Mouse (Mus musculus) CH12.LX (cell line): ENCODE measurements at regions not wholly inside any gene's neighbourhood (a gene's known extent, or its start where the extent isn't known, plus 50 kb on each side); places are given as distances from the start of the nearest gene placed in this dataset.

ENCODE experiments used
- DNase-seq: peaks from one replicate; pipeline ENCODE4 v3.0.0-alpha.2; 2013; ENCODE audit errors: extremely low read depth
- H3K27ac ChIP-seq: 2 replicates; pipeline ENCODE4 v1.5.1; 2012; ENCODE audit warnings: low read depth, mild to moderate bottlenecking, control low read depth, moderate library complexity; ENCODE audit not compliant: insufficient read depth
- H3K27me3 ChIP-seq: replicated peaks from 2 replicates; pipeline ENCODE3; 2012; ENCODE audit warnings: inconsistent platforms
- H3K36me3 ChIP-seq, 2 experiments: replicated peaks in 1 of 2; 2 replicates each; pipeline versions ENCODE3 to v1.6.1; 2012; ENCODE audit warnings: inconsistent platforms in 1 of 2, low read length in 1 of 2, mild to moderate bottlenecking in 1 of 2, mixed read lengths in 1 of 2, moderate library complexity in 1 of 2; ENCODE audit not compliant: control insufficient read depth in 1 of 2, insufficient read depth in 1 of 2
- H3K4me1 ChIP-seq, 2 experiments: 2 replicates each; pipeline ENCODE4 v1.6.1; 2012; ENCODE audit warnings: inconsistent platforms in 1 of 2, moderate library complexity in 1 of 2; ENCODE audit not compliant: insufficient read depth in 2 of 2, control insufficient read depth in 1 of 2
- H3K4me2 ChIP-seq: 2 replicates; pipeline ENCODE4 v1.6.1; 2012; ENCODE audit warnings: low read depth, mild to moderate bottlenecking, control low read depth; ENCODE audit not compliant: poor library complexity, insufficient read depth, severe bottlenecking
- H3K4me3 ChIP-seq, 3 experiments: fragments of 150-350 bp in 1 of 3; sonication (generic) in 1 of 3; replicated peaks in 1 of 3; 2 replicates each; pipeline versions ENCODE3 to v1.5.1; 2011 to 2012; ENCODE audit warnings: low read depth in 2 of 3, low read length in 2 of 3, mild to moderate bottlenecking in 2 of 3, moderate library complexity in 2 of 3, control low read depth in 1 of 3, improper control_type of control experiment in 1 of 3, inconsistent platforms in 1 of 3, mixed read lengths in 1 of 3; ENCODE audit not compliant: poor library complexity in 1 of 3
- H3K79me2 ChIP-seq: replicated peaks from 2 replicates; pipeline ENCODE4 v1.6.1; 2012; ENCODE audit warnings: mild to moderate bottlenecking, moderate library complexity; ENCODE audit not compliant: control insufficient read depth, poor library complexity, insufficient read depth, severe bottlenecking; ENCODE audit errors: extremely low read depth
- H3K9ac ChIP-seq: 2 replicates; pipeline ENCODE4 v1.6.1; 2012; ENCODE audit warnings: low read depth, mild to moderate bottlenecking, control low read depth, moderate library complexity; ENCODE audit not compliant: insufficient read depth
- H3K9me3 ChIP-seq: replicated peaks from 2 replicates; pipeline ENCODE3; 2012; ENCODE audit warnings: low read length, inconsistent platforms, mixed read lengths
- BHLHE40 ChIP-seq: IDR thresholded peaks from 2 replicates; pipeline ENCODE4 v1.6.1; 2011; ENCODE audit warnings: mild to moderate bottlenecking, low read depth, low read length, improper control_type of control experiment
- CHD1 ChIP-seq: IDR thresholded peaks from 2 replicates; pipeline ENCODE4 v1.6.1; 2012; ENCODE audit warnings: low read depth, low read length, improper control_type of control experiment, inconsistent platforms
- EP300 ChIP-seq: IDR thresholded peaks from 2 replicates; pipeline ENCODE4 v1.6.1; 2011; ENCODE audit warnings: low read length, improper control_type of control experiment
- ETS1 ChIP-seq: conservative IDR thresholded peaks from 2 replicates; pipeline ENCODE4 v1.6.1; 2012; ENCODE audit warnings: low read depth, mild to moderate bottlenecking, inconsistent platforms, low read length, improper control_type of control experiment, moderate library complexity
- GABPA ChIP-seq: IDR thresholded peaks from 2 replicates; pipeline ENCODE4 v1.6.1; 2012; ENCODE audit warnings: low read depth, low read length, improper control_type of control experiment, inconsistent platforms; ENCODE audit not compliant: insufficient replicate concordance
- JUND ChIP-seq: conservative IDR thresholded peaks from 2 replicates; pipeline ENCODE4 v1.6.1; 2011; ENCODE audit warnings: low read depth, low read length, improper control_type of control experiment
- KAT2A ChIP-seq: IDR thresholded peaks from 2 replicates; pipeline ENCODE4 v1.6.1; 2012; ENCODE audit warnings: low read length, improper control_type of control experiment, inconsistent platforms; ENCODE audit not compliant: insufficient replicate concordance
- MAFK ChIP-seq: IDR thresholded peaks from 2 replicates; pipeline ENCODE4 v1.6.1; 2011; ENCODE audit warnings: low read length, improper control_type of control experiment; ENCODE audit not compliant: insufficient replicate concordance
- MAX ChIP-seq: IDR thresholded peaks from 2 replicates; pipeline ENCODE4 v1.6.1; 2011; ENCODE audit warnings: low read length, improper control_type of control experiment
- MAZ ChIP-seq: IDR thresholded peaks from 2 replicates; pipeline ENCODE4 v1.6.1; 2012; ENCODE audit warnings: low read depth, mild to moderate bottlenecking, inconsistent platforms, low read length, improper control_type of control experiment, moderate library complexity
- MYC ChIP-seq: IDR thresholded peaks from 2 replicates; pipeline ENCODE4 v1.6.1; 2011; ENCODE audit warnings: low read depth, mild to moderate bottlenecking, improper control_type of control experiment, low read length
- PAX5 ChIP-seq: IDR thresholded peaks from 2 replicates; pipeline ENCODE4 v1.6.1; 2012; ENCODE audit warnings: low read length, inconsistent platforms, mixed read lengths
- POLR2A ChIP-seq: IDR thresholded peaks from 2 replicates; pipeline ENCODE4 v1.6.1; 2011; ENCODE audit warnings: low read depth, mild to moderate bottlenecking, improper control_type of control experiment, low read length
- POLR2AphosphoS2 ChIP-seq: IDR thresholded peaks from 2 replicates; pipeline ENCODE4 v1.6.1; 2011; ENCODE audit warnings: low read depth, low read length, improper control_type of control experiment
- TCF12 ChIP-seq: IDR thresholded peaks from 2 replicates; pipeline ENCODE4 v1.6.1; 2014; ENCODE audit warnings: low read depth, mild to moderate bottlenecking, inconsistent platforms, low read length, improper control_type of control experiment
- USF1 ChIP-seq: IDR thresholded peaks from 2 replicates; pipeline ENCODE4 v1.6.1; 2014; ENCODE audit warnings: low read depth, mild to moderate bottlenecking, inconsistent platforms, low read length, improper control_type of control experiment
- ZC3H11A ChIP-seq: IDR thresholded peaks from 2 replicates; pipeline ENCODE4 v1.6.1; 2012; ENCODE audit warnings: low read depth, mild to moderate bottlenecking, inconsistent platforms, low read length, improper control_type of control experiment
- ZKSCAN1 ChIP-seq: IDR thresholded peaks from 2 replicates; pipeline ENCODE4 v1.6.1; 2012; ENCODE audit warnings: low read depth, inconsistent platforms, low read length, improper control_type of control experiment, borderline replicate concordance
- dilution Hi-C: fragments of 300-500 bp; cut with MboI; formaldehyde crosslinking; loops from 2 replicates; pipeline ENCODE4 v1.14.3; 2020; ENCODE audit warnings: low sequenced_read_pairs; ENCODE audit not compliant: extremely low pct_unique_long_range_greater_than_20kb, extremely low pct_ligation_motif_present
- in situ Hi-C: fragments of 300-500 bp; cut with MboI; formaldehyde crosslinking; loops from 3 replicates; pipeline ENCODE4 v1.14.3; 2019; ENCODE audit warnings: low sequenced_read_pairs, low pct_ligation_motif_present, low pct_unique_long_range_greater_than_20kb, mixed read lengths

- H3K9me3 ChIP-seq = no peaks in the 10 kb centered on the region
- no peak for DNase-seq
- H3K4me2 ChIP-seq = no peak overlapping the region
- no peak overlapping the region for H3K27ac ChIP-seq
- in situ Hi-C loops (loop anchor here (10.0 kb wide), 2 partner anchors 87 to 143 kb away; partner anchors contain the start of genes Glul and Teddm1a), dilution Hi-C loops (no loop called here)
- H3K4me1 ChIP-seq = peaks cover 0 to 8% of the 10 kb centered on the region in 2 experiments; a peak in 1 of 4 replicates
- H3K36me3 ChIP-seq = no peaks in the 10 kb centered on the region
- TF ChIP-seq ZC3H11A = no peak
- TF ChIP-seq MYC = no peak
- no peak for TF ChIP-seq POLR2AphosphoS2
- TF ChIP-seq BHLHE40 = no peak
- no peak for TF ChIP-seq MAZ
- no peak for TF ChIP-seq MAX
- no peak for TF ChIP-seq JUND
- no peak overlapping the region for H3K9ac ChIP-seq
- peaks cover 1% of the 10 kb centered on the region for H3K27me3 ChIP-seq
- H3K79me2 ChIP-seq = no peaks in the 10 kb centered on the region
- no peak overlapping the region for H3K4me3 ChIP-seq
These were observed 138.2 kb upstream of the Teddm2 start for GRCm38 (mm10) chr1:154038241-154038640.

DNA sequence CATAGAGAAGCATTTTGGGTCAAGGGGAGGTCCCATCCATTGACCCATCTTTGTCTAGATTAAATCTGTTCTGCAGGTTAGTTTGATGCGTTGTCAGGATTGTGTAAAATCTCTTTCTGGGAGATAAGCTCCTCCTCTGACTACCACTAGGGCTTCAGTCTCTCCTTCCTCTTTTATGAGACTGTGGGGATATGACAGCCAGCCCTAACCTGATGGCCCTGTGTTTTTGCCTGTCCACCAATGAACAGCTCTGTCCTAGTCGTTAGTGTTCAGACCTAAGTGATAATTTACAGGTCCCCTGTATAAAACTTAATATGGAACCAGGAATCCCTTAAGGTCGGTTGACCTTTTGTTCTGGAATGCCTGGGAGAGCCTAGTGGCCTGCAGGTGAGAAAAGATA lies 140.9 kb upstream of the Teddm2 start:
- TF ChIP-seq MAZ (no peak), KAT2A (no peak), ETS1 (no peak), CHD1 (no peak)
- DNase-seq = no peak
- Histone ChIP-seq H3K4me2 (no peak overlapping the region), H3K9ac (no peak overlapping the region), H3K27ac (no peak overlapping the region), H3K79me2 (no peaks in the 10 kb centered on the region), H3K36me3 (no peaks in the 10 kb centered on the region), H3K27me3 (peaks cover 1% of the 10 kb centered on the region), H3K4me3 (no peak overlapping the region), H3K9me3 (no peaks in the 10 kb centered on the region), H3K4me1 (peaks cover 0 to 9% of the 10 kb centered on the region in 2 experiments; a peak in 1 of 4 replicates)
- dilution Hi-C loops (no loop called here), in situ Hi-C loops (no loop called here)

GRCm38 (mm10) chr1:154042956-154043355 lies 142.9 kb upstream of the Teddm2 start:
- H3K4me1 ChIP-seq = peaks cover 0 to 9% of the 10 kb centered on the region in 2 experiments; a peak in 1 of 4 replicates
- H3K4me3 ChIP-seq = no peak overlapping the region
- TF ChIP-seq GABPA (no peak), POLR2A (no peak), PAX5 (no peak), MAFK (no peak), TCF12 (no peak), EP300 (no peak), USF1 (no peak), ZKSCAN1 (no peak)
- dilution Hi-C loops (no loop called here), in situ Hi-C loops (no loop called here)
- peaks cover 1% of the 10 kb centered on the region for H3K27me3 ChIP-seq
- H3K9me3 ChIP-seq = no peaks in the 10 kb centered on the region
- H3K9ac ChIP-seq = no peak overlapping the region
- DNase-seq = no peak
- no peaks in the 10 kb centered on the region for H3K36me3 ChIP-seq
- H3K4me2 ChIP-seq = no peak overlapping the region
- H3K79me2 ChIP-seq = no peaks in the 10 kb centered on the region
- no peak overlapping the region for H3K27ac ChIP-seq
